Comparison of ENCODE assay signal across 8 mouse cellular contexts in genomic region chr11:54303728-54304470, GRCm38 (mm10). TPM values are rescaled to one million over a fixed set of nuclear protein-coding genes. Genes with fewer than 3 reads are reported as not detected.
DNase-seq lines count a peak whose midpoint lies in the region; ATAC-seq lines count a peak whose summit lies in the region.

TSS of gene Acsl6 (plus strand) at chr11:54303798.

- no peak within 1 kb of the TSS for H3K27ac ChIP-seq in kidney, embryonic 15.5 days
- no peak within 1 kb of the TSS for H3K27ac ChIP-seq in heart, embryonic 16.5 days (ENCODE audit: low read length)
- H3K27ac ChIP-seq in neural tube, embryonic 14.5 days (ENCODE audit: low read depth, low read length), result peak within 1 kb of the TSS; percentile 88

- H3K27me3 ChIP-seq in kidney, embryonic 15.5 days, result peaks cover 17% of the 10 kb centered on the region
- peaks cover 24% of the 10 kb centered on the region for H3K27me3 ChIP-seq in heart, embryonic 16.5 days (ENCODE audit: control insufficient read depth, insufficient read depth, low read length)
- no peaks in the 10 kb centered on the region for H3K27me3 ChIP-seq in neural tube, embryonic 14.5 days (ENCODE audit: control insufficient read depth, insufficient read depth, low read length)

- ATAC-seq in kidney, embryonic 15.5 days (replicated peaks; ENCODE audit: low FRiP score), result peak; percentile 25; the same call in 1 of the 2 replicates
- ATAC-seq in heart, embryonic 16.5 days (replicated peaks; ENCODE audit: extremely low read depth, insufficient read depth, low FRiP score), result no peak
- ATAC-seq in neural tube, embryonic 14.5 days (ENCODE audit: low read depth), result peak; percentile 77

- DNase-seq in kidney, adult 9 months, result no peak
- DNase-seq in T-cell, adult 2 months (ENCODE audit: low spot score), result peak; percentile 23
- DNase-seq in embryo, embryonic 11 days, result peak; percentile 76
- DNase-seq in left cerebral cortex, postnatal 4 days, result peak; percentile 74
- no peak for DNase-seq in spleen, adult 12 weeks (ENCODE audit: low spot score)

- peak within 1 kb of the TSS; percentile 18; the same call in 1 of the 2 replicates for H3K9ac ChIP-seq in kidney, embryonic 15.5 days
- H3K9ac ChIP-seq in heart, embryonic 16.5 days (ENCODE audit: low read length), result peak within 1 kb of the TSS; percentile 50
- peak within 1 kb of the TSS; percentile 86 for H3K9ac ChIP-seq in neural tube, embryonic 14.5 days (replicated peaks; ENCODE audit: low read depth, low read length)

- intact Hi-C loops in left cerebral cortex, postnatal 4 days (cut with DNase I), result no loop called here

- 0 out of 2 replicates have a peak, but pooled peaks cover 1% of the 10 kb centered on the region for H3K9me3 ChIP-seq in kidney, embryonic 15.5 days (replicated peaks)
- H3K9me3 ChIP-seq in heart, embryonic 16.5 days (replicated peaks; ENCODE audit: control insufficient read depth, low read length), result peaks cover 1% of the 10 kb centered on the region; the same call in 1 of the 2 replicates
- no peaks in the 10 kb centered on the region for H3K9me3 ChIP-seq in neural tube, embryonic 14.5 days (ENCODE audit: control insufficient read depth, low read length)

- peaks cover 8% of the 10 kb centered on the region for H3K4me1 ChIP-seq in kidney, embryonic 15.5 days
- peaks cover 8% of the 10 kb centered on the region for H3K4me1 ChIP-seq in heart, embryonic 16.5 days (ENCODE audit: control insufficient read depth, insufficient read depth, low read length)
- H3K4me1 ChIP-seq in neural tube, embryonic 14.5 days (ENCODE audit: control insufficient read depth, insufficient read depth, low read length), result peaks cover 29% of the 10 kb centered on the region

- H3K4me3 ChIP-seq in kidney, embryonic 15.5 days (replicated peaks), result peak within 1 kb of the TSS; percentile 51
- H3K4me3 ChIP-seq in heart, embryonic 16.5 days (ENCODE audit: low read length), result peak within 1 kb of the TSS; percentile 58
- H3K4me3 ChIP-seq in neural tube, embryonic 14.5 days (ENCODE audit: low read depth, low read length), result peak within 1 kb of the TSS; percentile 50

- WGBS in kidney, embryonic 15.5 days, result under 1% methylated on average over 54 of the region's 59 CpGs
- under 1% methylated on average over 58 of the region's 59 CpGs for WGBS in heart, embryonic 16.5 days
- WGBS in neural tube, embryonic 14.5 days, result under 1% methylated on average over 33 of the region's 59 CpGs

- H3K36me3 ChIP-seq in kidney, embryonic 15.5 days, result no peaks in the 10 kb centered on the region
- H3K36me3 ChIP-seq in heart, embryonic 16.5 days (ENCODE audit: control insufficient read depth, insufficient read depth), result no peaks in the 10 kb centered on the region
- H3K36me3 ChIP-seq in neural tube, embryonic 14.5 days (ENCODE audit: control insufficient read depth, insufficient read depth, low read length), result no peaks in the 10 kb centered on the region

- H3K4me2 ChIP-seq in kidney, embryonic 15.5 days, result peak within 1 kb of the TSS; percentile 98
- peak within 1 kb of the TSS; percentile 94 for H3K4me2 ChIP-seq in heart, embryonic 16.5 days (ENCODE audit: low read depth, low read length)
- peak within 1 kb of the TSS; percentile 81 for H3K4me2 ChIP-seq in neural tube, embryonic 14.5 days (ENCODE audit: low read depth, low read length)

RNA-seq across cellular contexts. Expression of gene Acsl6, which starts in this region (rescaled TPM):
- 0.70 and 0.89 TPM in 2 replicates for polyA plus RNA-seq in kidney, embryonic 15.5 days (2015; fragmentation: Nextera tagmentation; extraction: Ambion mirVana)
- polyA plus RNA-seq in heart, embryonic 16.5 days (2015; fragmentation: Nextera tagmentation; extraction: Ambion mirVana), result 0.37 and 0.66 TPM in 2 replicates
- 10 to 100 TPM; 89.8 to 95.8 TPM for total RNA-seq in left cerebral cortex, postnatal 4 days (2021)
- polyA plus RNA-seq in neural tube, embryonic 14.5 days (2014; fragmentation: Nextera tagmentation; extraction: Ambion mirVana), result 50.9 and 51.3 TPM in 2 replicates

Comparison
In these comparisons a context has a peak if more than half of its experiments do, and no peak if none do; other contexts are left out.
1. RNA of gene Acsl6 (polyA plus RNA-seq): 50.9 to 51.3 TPM in neural tube, embryonic 14.5 days; 0.70 to 0.89 TPM in kidney, embryonic 15.5 days and 0.37 to 0.66 TPM in heart, embryonic 16.5 days; every median in the first group is over 10 times any median in the second.
2. Peak in ATAC-seq, H3K4me3 ChIP-seq, H3K9ac ChIP-seq and H3K4me2 ChIP-seq in kidney, embryonic 15.5 days; RNA of the gene not detected or under 1 TPM.
3. H3K9ac ChIP-seq: peak in every context shown above with its lines; median percentile 86 in neural tube, embryonic 14.5 days; 50 in heart, embryonic 16.5 days; 18 in kidney, embryonic 15.5 days.
4. DNase-seq: peak in T-cell, adult 2 months (single experiment), embryo, embryonic 11 days (single experiment) and left cerebral cortex, postnatal 4 days (single experiment); none in kidney, adult 9 months (single experiment) and spleen, adult 12 weeks (single experiment).
5. Peak in every context shown above with its lines, with median percentiles within 50 percentile points of each other: H3K4me2 ChIP-seq and H3K4me3 ChIP-seq.